Mouse (Mus musculus) heart, adult 18-20 months (tissue): ENCODE measurements around the gene Pwp1. TPM values are rescaled to one million over a fixed set of nuclear protein-coding genes. Genes with fewer than 3 reads are reported as not detected.
"Not testable (repeated sequence)": the region's sequence is repeated elsewhere in the genome, so short reads cannot be mapped to it uniquely, and the experiment has no call there.

ENCODE experiments used
- DNase-seq, 2 experiments: peaks; one replicate each; pipeline ENCODE4 v3.0.0; 2021 to 2022; ENCODE audit warnings: mixed read lengths in 1 of 2
- long read RNA-seq, 2 experiments: library from polyadenylated mRNA; stranded (forward); transcript quantifications; one replicate each; pipeline ENCODE4 v2.0.0; 2021
- total RNA-seq, 2 experiments: library from RNA; stranded (reverse); gene quantifications; 2 replicates each; pipeline ENCODE4 v1.2.3; 2021

The Pwp1 gene
- 10 to 100 TPM; 16.0 to 16.1 TPM for total RNA-seq
- long read RNA-seq, experiment 1, transcript Pwp1-201 (15 exons, 2,572 nt) = major isoform, 10 of 12 reads
- long read RNA-seq, experiment 1, partial matches to known transcripts = 0 of 12 reads
- long read RNA-seq, experiment 1, other reads (novel, unspliced or antisense) = 2 of 12 reads
- long read RNA-seq, experiment 2, transcript Pwp1-201 (15 exons, 2,572 nt) = major isoform, 5 of 5 reads
- long read RNA-seq, experiment 2, partial matches to known transcripts = 0 of 5 reads
- long read RNA-seq, experiment 2, other reads (novel, unspliced or antisense) = 0 of 5 reads

DNA sequence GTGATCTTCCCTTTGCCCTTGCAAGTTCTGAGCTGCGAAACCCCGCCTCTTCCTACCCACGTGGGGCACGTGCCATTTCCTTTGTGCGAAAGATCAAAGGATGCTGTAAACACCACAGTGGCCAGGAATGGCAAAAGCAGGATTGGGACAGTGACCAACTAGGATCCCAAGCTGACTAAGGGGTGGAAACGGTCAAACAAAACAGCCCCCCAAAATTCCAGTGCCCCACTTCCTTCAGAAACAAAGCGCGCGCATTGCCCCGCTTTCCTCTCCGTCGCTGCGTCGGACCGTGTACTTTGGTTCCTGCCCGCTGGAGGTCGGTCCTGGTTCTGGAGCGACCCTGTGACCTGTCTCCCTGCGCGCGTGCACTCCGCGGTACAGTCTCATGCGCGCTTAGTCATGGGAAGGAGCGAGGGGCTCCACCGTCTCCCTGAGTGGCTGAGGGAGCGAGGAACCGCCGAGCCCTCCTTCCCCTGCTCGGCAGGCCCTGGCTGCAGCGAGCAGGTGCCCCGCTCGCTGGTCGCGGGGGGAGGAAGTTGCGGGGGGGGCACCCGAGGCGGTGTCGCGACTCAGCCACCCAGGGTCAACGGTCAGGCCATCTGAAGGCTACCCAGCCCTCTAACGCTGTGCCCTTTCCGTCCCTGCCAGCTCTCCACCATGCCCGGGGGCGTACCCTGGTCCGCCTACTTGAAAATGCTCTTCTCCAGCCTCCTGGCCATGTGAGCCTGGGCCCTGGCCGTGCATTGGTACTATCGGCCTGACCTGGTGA is at the start of gene Pwp1:
TSS of gene Pwp1 (plus strand) at position 410 of the 769 bp plus-strand sequence.
- DNase-seq = peak; percentile 6

DNA sequence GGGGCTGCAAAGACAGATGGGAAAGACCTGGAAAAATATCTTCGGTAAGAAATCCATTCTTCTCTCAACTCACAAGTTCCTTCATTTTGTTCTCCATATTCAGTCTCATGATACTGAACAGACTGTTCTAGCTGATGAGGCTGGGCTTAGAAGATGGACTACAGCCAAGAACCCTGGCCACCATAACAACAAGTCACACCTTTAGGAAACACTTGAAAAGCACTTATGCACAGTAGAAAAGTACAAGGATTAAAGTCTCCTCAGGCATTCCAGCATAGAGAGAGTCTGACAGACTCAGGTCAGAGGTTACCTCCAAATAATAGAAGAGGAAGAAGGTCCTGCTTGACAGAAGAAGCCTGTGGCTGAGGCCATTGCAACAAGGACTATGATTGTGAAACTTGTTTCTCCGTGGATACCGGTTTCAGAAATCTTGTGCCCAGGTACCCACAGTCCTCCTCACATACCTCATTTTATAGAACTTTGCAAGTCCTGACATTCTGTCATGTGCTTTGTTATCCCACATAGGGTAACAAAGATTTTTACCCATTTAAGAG is 7.1 kb upstream of the Pwp1 start:
- not testable (repeated sequence) for DNase-seq

DNA sequence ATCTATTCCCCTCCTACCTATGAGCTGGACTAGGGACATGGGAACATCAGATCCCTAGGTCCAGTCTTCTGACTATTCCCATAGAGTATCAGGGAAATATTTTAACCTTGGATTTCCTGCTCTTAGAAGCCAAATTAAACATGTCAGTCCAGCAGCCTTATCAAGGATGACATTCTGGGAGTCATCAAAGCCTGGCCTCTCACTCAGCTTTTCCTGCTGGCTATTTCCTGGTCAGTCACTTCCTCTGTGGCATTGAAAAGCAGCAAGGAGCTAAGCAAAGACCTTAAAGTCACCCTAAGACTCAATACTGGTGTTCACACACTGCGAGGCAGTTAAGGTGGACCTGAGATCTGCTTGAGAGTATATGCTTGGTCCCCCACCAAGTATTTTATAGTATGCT is 5.5 kb upstream of the Pwp1 start:
- not testable (repeated sequence) for DNase-seq

DNA sequence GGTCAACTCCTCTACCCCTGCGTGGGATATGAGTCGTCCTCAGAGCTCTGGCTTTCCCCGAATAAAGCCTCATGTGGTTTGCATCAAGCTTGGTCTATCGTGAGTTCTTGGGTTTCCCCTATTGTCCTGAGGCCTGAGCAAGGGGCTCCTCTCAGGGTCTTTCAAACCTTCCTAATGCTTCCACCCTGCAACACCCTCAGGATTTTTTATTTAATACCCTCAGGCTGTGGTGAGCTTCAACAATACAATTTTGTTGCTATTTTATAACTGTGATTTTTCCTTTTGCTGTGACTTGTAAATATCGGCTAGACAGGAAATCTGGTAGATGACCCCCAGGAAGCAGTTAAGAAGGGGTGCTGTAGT is 591 bp upstream of the Pwp1 start:
- DNase-seq = not testable (repeated sequence)

DNA sequence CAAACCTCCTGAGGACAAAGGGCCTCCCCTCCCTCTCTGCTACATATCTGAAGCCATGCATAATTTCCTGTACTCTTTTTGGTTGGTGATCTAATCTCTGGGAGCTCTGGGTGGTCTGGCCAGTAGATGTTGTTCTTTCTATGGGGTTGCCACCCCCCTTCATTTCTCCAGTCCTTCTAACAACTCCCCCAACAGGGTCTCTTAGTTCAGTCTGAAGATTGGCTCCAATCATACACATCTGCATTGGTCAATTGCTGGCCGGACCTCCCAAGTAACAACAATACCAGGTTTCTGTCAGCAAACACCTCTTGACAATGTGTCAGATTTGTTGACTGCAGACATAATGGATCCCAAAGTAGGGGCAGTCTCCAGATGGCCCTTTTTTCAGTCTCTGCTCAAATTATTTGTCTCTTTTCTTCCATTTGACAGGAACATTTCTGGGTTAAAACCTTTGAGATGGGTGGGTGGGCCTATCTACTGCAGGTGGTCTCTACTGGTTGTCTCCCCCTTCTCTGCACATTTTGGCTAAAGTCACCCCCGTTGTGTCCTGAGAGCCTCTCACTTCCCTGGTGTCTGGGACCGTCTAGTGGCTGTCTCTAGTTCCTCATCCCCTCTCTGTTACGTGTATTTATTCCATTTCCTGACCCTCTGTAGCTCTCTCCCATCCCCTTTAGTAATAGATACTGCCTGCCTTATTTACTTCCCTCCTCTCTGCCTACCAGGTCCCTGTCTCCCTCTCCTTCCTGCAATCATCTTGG is 17.0 kb downstream of the Pwp1 start:
- DNase-seq = no peak

DNA sequence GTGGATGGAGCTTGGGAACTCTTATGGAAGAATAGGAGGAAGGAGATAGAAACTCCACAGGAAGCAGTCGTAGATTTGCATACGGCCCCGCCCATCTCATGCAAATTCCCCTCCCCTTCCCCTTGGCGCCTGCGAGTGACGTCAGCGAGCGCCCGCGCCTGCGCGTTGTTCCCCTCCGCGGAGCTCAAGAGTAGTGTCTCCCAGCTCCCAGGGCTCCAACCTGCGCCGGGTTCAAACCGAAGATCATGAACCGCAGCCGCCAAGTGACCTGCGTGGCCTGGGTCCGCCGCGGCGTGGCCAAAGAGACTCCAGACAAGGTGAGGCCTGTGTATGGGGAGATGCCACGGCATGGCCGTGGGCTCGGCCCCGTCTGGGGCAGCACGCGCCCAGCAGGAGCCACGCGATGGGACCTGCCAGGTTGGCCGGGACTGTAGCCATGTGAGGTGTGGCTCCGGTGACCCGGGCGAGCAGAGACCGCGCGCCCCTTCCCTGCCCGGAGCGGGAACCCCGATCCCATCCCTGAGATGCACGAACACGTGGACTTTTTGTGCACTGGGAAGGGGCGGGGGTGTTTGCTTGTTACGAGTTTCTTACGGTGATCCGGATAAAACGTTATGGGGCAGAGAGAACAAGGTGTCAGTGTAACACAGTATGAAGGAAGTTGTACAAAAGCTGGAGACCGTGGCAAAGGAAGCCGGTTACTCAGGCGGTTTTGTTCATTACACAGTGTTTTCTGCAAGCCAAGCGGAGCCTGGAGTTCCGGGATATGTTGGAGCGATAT is 42.6 kb downstream of the Pwp1 start:
- DNase-seq = peak; percentile 92 to 94

DNA sequence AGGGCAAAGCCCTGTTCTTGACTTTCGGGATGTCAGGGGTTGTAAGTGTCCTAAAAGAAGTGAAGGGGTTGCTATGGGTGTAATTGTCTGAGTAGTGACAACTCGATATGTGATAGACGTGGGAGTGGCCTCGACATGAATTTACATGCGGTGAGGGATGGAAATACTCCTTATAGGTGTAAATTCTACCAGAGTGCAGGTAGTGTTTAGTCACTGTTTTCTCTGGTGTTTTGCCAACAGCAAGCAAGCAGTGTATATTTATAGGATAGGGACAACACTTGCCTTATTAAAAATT is 43.1 kb downstream of the Pwp1 start:
- DNase-seq = no peak

DNA sequence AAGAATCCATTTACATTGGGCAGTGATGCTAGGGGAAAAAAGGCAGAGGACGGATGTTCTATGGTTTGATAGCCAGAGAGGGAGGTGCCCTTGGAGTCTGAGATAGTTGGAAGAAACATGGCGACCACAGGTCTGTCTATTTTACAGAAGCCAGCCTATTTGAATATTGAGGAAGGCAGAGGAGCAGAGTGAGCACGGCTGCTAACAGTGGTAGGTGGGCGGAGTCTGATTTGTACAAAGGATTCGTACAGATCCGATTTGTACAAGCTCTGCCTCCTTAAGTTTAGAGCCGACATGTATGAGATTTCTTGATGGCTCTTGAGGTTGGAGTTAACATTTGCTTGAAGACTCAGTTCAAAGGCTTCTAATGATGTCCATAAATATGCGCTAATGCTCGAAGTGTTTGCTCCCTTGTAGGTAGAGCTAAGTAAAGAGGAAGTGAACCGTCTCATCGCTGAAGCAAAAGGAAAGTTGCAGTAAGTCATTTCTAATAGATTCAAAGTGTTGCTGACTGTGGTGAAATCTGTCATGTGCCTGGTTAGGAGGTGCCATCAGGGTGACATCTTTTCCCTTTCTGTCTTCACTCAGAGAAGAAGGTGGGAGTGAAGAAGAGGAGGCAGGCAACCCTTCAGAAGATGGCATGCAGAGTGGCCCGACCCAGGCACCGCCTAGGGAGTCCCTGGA is 44.7 kb downstream of the Pwp1 start:
- peak in 1 of 2 experiments; percentile 2 for DNase-seq

DNA sequence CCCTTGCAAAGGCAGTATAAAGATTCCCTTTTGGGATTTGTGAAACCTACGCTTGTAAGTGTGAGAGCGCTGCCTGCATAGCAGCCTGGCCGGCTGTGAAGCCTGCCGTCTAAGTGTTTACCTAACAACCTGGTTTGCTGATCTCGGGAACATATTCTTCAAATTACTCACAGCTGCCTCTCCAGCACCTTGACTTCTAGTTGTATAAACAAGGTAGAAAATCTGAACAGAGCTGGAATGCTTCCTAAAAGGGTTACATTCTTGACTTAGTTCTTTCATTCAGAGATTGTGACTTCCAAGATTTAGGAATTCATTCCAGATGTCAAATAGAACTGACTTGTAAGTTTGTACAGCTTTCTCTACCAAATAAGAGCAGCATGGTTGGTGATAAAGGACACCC is 46.5 kb downstream of the Pwp1 start:
- no peak for DNase-seq

DNA sequence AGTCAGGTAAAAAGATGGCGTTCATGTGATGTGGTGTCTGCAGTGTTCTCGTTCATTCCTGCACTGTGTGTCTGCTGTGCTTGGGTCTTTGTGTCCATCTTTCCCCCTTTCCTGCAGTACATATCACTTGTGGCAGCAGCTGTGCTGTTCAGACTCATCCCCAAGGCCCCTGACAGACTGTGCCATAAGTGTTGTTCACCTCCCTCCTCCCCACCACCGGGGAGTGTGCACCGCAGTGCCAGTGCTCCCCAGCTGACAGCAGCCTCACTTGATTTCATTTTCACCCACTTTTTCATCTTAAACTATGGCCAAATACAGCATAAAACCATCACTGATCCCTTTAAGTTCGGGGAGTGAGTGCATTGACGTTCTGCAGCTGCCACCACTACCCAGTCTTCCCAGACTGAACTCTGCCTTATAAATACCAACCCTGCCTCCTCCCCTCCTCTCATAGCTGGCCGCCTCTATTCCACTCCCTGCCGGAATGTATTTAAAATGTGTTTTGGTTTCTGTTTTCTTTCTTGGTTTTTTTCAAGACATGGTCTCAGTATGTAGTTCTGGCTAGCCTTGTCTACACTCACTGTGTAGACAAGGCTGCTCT is 50.7 kb downstream of the Pwp1 start:
- DNase-seq = no peak

DNA sequence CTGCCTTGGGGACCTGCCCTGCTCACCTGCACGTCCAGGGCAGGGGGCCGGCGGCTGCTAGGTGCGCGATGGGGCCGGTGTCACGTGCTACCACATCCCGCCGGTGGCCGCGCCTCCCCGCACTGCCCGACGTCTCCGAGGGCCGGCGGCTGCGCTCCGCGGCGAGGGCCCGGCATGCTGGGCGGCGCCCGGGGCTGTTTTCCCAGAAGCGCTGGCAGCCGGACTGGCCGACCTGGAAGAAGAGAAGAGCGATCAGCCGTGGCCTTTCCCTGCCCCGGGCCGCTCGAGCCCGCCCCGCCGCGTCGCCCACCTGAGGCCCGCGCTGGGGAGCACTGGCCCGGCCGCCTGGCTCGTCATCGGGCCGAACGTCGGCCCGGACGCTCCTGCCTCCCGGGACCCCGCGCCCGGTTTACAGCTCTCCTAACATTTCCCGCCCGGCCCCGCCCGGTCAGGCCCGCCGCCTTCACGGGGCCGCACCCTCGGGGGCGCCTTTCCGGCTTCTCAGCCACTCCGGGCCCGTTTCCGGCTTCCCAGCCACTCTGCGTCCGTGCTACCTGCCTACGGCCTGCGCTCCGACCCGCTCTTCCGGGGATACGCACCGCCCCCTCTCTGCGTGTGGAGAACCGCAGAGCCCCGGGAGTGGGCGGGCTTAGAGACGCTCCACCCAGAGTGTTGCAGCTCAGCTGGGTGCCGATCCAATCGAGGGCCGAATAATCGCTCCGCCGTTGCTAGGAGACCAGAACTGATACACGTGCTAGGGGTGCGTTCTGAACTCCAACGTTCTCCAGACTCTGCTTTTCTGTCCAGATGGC is 87.4 kb downstream of the Pwp1 start, which contains the start of gene Prdm4:
TSS of gene Prdm4 (minus strand) at position 645 of the 812 bp plus-strand sequence.
- DNase-seq = peak; percentile 98 to 99

DNA sequence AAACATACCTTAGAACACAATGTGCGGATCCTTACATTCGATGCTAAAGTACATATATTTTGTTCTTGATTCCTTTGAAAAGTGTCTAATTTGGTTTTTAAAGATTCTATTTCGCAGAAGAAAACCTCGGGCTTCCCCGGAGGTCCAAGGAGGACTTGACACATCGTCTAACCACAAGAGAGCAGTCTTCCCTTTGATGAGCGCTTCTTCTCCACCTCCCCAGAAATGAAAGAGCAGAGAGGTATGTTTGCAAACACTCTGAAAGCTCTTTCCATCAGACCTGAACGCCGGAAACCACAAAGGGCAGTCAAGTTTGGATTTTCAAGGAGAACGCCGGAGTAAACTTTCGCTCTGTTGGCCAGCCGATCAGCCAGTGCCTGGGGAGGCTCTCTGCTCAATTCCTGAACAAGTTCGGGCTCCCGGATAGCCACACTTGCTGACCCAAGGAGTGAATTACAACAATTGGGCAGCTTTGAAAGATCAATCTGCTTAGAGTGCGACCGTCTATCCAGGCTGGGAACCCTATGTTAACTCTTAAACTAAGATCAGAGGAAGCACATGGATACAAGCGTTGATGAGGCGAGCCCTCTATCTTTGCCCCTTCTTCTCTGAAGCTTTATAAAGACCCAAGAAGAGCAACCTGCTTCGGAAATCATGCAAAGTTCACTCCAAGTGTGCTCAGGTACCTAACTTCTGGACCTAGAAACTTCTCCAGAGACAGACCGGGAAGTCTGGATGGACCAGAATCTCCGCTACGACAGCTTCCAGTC is 98.6 kb downstream of the Pwp1 start, which contains the start of gene Ascl4:
TSS of gene Ascl4 (plus strand) at position 6 of the 770 bp plus-strand sequence.
- peak in 1 of 2 experiments; percentile 33 for DNase-seq

DNA sequence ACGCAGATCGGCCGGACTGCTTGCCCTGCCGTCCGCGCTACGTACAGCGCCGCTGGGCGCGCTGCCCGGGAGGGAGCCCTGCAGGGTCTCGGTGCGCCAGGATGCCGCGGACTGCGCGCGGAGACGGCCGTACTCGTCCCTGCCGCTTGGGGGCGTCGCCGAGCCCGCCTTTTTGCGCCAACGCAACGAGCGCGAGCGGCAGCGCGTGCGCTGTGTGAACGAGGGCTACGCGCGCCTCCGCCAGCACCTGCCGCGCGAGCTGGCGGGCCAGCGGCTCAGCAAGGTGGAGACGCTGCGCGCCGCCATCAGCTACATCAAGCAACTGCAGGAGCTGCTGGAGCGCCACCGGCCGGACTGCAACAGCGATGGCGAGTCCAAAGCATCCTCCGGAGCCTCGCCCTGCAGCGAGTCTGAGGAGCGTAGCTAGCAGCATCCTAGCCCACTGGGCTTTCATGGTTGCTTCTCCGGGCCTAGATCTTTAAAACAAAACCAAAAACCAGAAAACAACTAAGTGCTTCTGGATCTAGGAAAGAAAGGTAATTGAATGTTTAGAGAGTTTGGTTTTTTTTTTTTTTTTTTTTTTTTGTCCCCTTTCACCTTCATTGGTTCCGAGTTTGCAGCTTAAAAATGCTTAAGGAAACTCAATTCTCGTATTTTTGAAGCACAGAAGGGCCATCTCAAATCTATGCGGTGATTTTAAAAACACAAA is 99.4 kb downstream of the Pwp1 start:
- peak in 1 of 2 experiments; percentile 41 for DNase-seq

DNA sequence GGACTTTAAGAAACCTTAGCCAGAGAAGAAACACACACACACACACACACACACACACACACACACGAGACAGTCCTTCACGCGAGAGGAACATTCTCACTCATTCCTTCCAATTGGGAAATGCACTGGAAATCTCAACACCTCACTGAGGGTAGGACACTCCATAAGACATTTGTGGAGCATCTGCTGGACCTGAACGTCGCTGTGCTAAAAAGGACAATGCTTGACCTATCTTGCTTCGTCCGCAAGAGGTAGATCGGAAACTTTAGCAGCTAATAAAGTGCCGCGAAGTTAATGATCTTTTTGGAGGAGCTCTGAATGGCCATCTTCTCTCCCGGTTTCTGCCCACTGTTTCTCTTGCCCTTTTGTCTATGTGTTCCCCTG is 99.9 kb downstream of the Pwp1 start:
- no peak for DNase-seq

DNA sequence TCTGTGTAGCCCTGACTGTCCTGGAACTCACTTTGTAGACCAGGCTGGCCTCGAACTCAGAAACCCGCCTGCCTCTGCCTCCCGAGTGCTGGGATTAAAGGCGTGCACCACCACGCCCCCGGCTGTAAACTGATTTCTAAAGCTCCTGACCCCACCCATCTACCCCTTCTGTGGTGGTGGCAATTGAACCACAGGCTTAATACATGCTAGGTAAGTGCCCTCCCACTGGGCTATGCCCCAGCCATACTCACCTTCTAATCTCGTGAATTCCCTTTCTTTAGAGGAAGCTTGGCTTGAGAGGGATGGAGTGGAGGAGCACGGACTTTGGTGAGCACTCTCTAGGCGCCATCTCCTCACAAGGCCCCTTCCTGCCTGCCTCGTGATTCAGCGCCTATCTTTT is 100.7 kb downstream of the Pwp1 start:
- no peak for DNase-seq

DNA sequence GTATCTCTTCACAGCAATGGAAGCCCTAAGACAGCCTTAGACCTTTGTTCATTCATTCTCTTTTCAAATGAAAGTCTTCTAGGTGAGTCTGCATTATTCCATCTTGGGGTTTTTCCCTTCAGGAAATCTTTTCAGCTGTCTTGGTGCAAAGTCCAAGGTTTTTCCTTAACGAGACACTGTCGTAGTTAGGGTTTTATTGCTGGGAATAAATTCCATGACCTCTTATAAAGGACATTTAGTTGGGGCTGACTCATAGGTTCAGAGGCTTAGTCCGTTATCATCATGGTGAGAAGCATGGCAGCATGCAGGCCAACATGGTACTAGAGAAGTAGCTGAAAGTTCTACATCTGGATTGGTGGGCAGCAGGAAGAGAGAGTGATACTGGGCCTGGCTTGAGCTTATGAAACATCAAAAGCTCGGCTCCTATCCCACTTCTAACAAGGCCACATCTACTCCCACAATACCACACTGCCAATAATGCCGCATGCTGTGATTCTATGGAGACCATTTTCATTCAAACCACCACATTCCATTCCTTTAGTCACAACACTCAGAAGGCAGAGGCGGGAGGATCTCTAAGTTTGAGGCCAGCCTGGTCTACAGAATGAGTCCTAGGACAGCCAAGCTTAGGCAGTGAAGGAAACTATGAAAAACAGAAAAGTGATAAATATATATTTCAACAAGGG is 107.1 kb downstream of the Pwp1 start:
- no peak for DNase-seq
